Mouse (Mus musculus) liver, embryonic 14.5 days (tissue): ENCODE measurements at regions not wholly inside any gene's neighbourhood (a gene's known extent, or its start where the extent isn't known, plus 50 kb on each side); places are given as distances from the start of the nearest gene placed in this dataset.

Experiments used
- CTCF ChIP-seq: IDR thresholded peaks from 2 replicates; pipeline ENCODE4 v1.5.1; 2016; ENCODE audit warnings: antibody characterized with exemption, low read depth, control low read depth
- EP300 ChIP-seq: IDR thresholded peaks from 2 replicates; pipeline ENCODE4 v1.6.1; 2016; ENCODE audit warnings: antibody characterized with exemption, low read depth

- TF ChIP-seq CTCF (no peak), EP300 (no peak)
Observed at GRCm38 (mm10) chr4:120345676-120346465, 58.7 kb upstream of the Foxo6 start.
